Mouse (Mus musculus) left cerebral cortex, adult 9 months (tissue): ENCODE measurements around the gene Pxk.
"Not testable (repeated sequence)": the region's sequence is repeated elsewhere in the genome, so short reads cannot be mapped to it uniquely, and the experiment has no call there.

Experiments used
- DNase-seq, 2 experiments: peaks; one replicate each; pipeline ENCODE4 v3.0.0; 2022; ENCODE audit warnings: low spot score in 2 of 2

Gene Pxk

GRCm38 (mm10) chr14:8102676-8103075 lies 4.7 kb downstream of the Pxk start:
- no peak for DNase-seq

DNA sequence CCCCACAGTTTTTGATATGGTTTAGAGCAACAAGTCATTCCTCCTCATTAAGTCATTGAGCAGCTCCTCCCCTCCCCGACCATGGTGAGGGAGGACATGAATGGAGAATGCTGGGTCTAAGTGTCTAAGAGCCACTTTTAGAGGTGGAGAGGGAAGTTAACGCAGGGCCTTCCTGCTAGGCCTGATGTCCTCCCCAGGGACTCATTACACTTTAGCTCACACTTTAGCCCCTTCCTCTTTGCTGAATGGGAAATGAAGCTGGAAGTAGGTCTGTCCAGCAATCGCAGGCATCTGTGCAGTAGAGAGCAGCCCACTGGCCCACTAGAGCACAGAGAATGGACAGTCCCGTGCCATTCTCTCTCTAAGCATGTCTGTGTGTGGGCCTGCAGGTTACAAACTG lies 10.0 kb downstream of the Pxk start:
- DNase-seq: no peak

DNA sequence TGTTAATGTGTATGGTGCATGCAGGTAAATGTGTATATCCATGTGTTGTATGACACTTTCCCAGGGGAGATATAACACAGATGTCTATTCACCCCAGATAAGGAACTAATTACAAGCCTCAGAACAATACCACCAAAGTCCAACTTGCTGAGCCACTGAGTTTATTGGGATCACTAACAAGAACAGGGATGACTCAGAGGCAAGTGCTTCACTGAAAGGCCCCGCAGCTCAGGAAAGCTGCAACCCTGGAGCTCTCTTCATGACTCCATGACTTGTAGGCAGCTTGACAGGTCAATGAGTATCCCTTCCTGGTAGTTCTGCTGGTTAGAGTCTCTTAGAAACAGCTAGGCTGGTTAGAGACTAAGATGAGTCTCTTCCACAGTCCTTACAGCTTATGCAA lies 11.0 kb downstream of the Pxk start:
- no peak for DNase-seq

DNA sequence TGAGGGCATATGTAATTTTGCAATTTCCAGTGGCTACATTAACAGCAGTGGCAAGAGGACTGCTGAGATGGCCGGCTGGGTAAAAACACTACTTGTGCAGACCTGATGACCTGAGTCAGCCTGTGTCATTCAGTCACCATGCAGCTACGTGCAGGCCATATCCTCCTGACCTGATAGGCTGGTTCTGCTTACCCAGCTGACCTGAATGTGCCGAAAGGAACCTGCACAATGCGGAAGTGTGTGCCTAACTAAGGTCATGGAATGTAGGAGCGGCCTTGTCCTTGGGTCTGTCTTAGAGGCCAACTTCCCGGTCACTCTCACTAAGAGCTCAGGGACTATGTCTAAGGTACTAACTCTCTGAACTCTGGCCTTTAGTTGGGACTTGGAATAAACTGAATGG lies 13.5 kb downstream of the Pxk start:
- no peak for DNase-seq

- no peak for DNase-seq
Observed at GRCm38 (mm10) chr14:8112036-8112435, 14.0 kb downstream of the Pxk start.

- no peak for DNase-seq
Observed at GRCm38 (mm10) chr14:8113616-8114015, 15.6 kb downstream of the Pxk start.

GRCm38 (mm10) chr14:8114306-8114705 lies 16.3 kb downstream of the Pxk start:
- DNase-seq: no peak

DNA sequence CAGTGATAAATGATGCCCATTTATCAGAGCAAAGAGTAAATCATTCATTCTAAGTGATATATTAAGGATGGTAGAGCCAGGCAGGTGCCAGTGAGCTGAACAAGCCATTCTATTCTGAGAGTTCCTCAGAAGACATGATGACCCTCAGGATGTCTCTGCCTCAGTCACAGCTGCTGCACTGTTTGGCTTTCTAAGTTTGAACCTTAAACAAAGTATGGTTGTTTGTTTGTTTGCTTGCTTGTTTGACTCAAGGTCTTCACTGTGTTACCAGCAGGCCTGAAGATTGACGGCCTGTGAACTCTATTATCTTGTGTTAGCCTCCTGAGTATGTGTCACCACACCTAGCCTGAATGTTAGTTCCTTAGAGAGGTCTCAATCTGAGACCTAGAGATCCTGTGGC lies 16.7 kb downstream of the Pxk start:
- DNase-seq: no peak

DNA sequence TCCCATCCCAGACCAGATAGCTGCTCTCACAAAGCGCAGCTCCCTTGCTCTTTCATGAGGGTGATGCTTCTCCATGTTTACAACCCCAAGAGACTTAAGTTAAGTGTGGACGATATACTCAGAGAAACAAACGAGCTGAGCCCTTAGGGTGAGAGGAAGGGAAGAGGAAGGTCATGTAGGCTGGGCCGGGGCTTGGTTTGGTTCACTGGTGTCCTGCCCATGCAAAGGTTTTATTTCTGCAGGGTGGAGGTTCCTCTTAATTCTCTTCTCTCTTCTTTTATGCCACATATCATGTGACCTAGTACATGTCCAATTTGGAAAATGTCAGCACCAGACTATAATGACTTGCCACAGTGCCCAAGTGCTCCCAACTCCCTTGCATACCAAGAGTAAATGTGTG lies 17.8 kb downstream of the Pxk start:
- DNase-seq: no peak

GRCm38 (mm10) chr14:8117371-8117770 lies 19.4 kb downstream of the Pxk start:
- DNase-seq: no peak

DNA sequence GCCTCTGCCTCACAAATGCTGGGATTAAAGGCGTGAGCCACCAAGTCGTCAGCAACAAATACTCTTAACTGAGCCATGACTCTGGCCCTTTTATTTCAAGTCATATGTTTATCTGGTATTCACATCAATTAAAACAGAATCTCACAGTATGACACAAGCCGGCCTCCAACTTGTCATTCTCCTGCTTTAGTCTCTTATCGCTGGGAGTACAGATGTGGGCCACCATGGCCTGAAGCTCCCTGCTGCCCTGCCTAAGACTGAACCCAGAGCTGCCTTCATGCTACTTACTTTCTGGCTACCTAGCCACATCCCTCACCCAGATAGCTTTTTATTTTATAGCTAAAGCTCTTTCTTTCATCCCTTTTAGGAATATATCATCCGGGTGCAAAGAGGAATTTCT lies 21.4 kb downstream of the Pxk start:
- no peak for DNase-seq

GRCm38 (mm10) chr14:8119904-8120303 lies 21.9 kb downstream of the Pxk start:
- DNase-seq: no peak

DNA sequence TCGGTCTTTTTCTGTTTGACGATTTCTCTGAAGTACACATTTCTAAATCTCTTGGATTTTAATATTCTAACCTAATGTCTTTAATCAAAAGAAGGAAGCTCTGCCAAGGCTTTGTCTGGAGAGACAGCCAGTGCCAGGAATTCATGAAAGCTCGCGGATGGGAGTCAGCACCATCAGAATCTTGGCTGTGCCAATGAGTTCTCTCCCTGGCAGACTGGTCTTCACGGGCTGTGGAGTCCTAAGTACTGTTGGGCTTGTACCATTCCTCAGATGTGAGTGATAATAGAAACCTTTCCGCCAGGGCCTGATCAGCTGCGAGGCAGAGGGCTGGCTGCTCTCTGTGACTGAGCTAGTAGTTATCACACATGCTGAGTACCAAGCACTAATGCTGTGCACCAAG lies 25.1 kb downstream of the Pxk start:
- no peak for DNase-seq

DNA sequence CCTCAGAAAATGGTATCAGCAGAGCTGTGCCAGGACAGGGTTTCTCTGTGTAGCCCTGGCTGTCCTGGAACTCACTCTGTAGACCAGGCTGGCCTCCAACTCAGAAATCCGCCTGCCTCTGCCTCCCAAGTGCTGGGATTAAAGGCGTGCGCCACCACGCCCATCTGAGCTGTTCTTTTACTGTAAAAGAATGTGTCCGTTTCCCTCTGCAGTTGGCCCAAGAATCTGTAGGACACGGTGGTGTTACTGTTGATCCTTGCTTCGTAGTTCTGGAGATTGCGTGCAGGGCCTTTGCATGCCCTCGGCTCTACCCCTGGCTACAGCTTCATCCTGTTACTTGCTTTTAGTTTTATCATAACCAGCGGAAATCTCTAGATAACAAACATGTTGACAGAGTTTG lies 25.6 kb downstream of the Pxk start:
- not testable (repeated sequence) for DNase-seq

DNA sequence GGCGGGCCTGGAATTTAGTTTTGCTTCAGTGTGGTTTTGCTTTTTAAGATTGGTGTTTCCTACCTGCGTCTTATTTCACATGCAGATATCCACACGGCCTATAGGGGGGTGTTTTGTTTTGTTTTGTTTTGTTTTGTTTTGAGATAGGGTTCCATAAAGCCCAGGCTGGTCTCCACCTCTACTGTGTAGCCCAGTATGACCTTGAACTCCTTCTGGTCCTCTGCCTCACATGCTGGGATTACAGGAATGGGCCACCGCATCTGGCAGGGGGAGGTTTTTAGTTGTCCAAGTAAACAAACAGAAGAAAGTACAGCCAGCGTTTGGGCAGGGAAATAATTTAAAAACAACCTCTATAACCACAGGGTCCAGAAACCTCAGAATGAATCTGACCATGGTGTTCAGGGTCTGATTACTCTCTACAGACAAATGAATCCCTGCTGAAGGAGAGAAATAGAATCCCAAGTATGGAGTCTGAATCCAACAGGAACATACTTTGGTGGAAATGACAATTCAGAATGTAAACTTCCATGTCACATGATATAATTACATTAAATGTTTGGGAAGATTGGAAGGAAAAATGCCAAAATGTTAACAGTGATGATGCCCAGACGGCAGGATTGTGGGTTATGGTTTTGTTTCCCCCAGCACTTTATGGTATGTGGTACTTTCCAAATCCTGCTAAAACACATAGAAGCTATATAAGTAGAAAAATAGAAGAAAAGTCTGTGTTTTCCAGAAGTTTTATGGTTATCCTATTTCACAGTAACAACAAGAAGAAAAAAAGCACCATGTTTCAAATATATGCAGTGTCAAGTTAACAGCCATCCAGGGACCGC lies 26.3 kb downstream of the Pxk start:
- no peak for DNase-seq

GRCm38 (mm10) chr14:8127971-8128370 lies 30.0 kb downstream of the Pxk start:
- DNase-seq: no peak

DNA sequence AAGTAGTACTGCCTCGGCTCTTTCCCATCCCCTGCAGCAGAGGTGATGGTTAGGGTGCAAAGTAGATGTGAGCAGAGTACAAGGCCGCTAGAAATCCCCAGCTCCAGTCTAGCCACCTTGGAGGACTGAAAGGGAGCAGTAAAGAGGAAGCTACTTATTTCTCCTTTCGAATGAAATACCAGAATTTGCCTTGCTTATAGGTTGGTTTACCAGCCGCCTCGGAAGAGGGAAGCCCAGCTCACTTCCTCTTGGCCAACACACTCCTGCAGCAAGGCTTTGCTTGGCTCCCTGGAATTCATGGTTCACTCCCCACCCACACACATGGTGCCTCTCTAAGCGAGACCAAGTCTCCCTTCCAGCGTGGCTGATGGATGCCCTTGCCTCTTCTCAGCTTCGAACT lies 34.8 kb downstream of the Pxk start:
- no peak for DNase-seq

DNA sequence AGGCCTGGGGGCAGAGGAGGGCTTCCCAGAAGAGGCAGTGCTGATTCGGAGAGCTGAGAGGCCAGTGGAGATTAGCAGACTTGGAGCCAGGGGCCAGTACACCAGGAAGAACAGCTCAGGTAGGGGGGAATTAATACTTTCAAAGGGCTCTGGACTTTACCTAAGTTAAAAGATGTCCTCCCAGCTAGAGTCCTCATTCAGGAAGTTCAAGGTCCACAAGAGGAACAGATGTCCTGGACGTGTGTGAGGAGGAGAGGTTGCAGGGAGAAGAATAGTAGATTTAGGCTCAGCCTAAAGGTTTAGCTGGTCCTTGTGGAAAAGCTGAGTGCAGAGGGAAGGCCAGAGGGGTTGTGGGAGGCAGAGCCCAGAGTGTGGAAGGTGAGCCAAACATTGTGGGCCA lies 36.2 kb downstream of the Pxk start:
- no peak for DNase-seq

DNA sequence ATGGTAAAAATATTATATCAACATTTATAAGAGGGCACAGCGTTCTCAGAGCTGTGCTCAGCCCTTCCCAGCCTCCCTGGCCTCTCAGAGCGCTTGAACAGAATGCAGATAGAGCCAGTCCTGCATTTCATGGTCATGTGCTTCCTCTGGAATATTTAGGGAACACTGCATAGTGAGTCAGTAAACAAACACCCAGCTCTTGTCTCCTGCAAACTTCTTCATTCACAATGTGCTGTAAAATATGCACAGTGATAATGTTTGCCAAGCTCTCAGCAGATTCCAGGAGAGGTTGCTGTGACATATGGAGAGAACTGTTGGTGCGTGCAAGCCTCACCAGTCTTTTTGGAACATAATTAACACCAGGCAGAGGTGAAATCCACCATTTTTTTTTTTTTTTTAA lies 37.1 kb downstream of the Pxk start:
- DNase-seq: peak; percentile 59 to 78

DNA sequence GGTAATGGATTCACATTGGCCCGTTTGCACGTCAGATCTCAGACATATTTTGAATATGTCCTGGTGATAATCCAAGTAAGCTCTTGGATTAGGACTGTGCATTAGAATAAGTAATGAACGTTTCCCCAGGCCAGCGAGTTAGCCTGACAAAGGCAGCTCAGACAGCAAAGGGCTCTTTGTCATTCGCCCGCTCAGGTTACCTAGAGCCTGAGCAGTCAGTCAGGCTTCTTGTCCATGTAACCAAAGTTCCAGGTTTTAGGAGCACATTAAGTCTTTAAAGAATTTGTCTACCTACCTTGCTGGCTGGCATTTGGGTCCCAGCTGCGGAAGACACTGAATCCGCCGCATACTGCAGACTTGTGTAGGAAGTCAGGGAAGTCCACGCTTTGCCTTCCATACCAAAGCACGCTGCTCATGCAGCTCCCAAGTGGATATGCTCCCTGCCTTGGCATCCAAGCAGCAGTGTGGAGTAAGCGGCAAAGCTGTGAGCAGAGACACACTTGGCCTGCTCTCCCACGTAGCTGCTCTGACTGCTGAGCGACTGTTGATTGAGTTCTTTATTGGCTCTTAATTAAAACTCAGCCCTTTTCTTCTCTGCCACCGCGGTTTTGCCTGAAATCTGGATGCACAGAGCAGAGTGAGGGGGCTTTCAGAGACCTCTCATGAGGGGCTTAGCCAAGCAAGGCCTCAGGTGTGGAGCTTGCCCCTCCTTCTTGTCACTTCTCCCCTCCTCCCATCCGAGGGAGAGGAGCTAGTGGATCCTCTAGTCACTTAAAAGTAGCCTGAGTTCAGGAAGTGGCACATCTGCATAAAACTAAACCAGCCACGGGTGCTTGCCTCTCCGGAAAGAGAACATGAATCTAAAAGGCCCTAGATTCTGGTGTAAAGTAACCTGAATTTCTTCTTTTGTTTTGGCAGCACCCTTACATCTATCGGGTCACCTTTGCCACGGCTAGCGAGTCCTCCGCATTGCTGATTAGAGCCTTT lies 42.0 kb downstream of the Pxk start:
- DNase-seq: peak in 1 of 2 experiments; percentile 31

GRCm38 (mm10) chr14:8141131-8141530 lies 43.1 kb downstream of the Pxk start:
- DNase-seq: no peak

DNA sequence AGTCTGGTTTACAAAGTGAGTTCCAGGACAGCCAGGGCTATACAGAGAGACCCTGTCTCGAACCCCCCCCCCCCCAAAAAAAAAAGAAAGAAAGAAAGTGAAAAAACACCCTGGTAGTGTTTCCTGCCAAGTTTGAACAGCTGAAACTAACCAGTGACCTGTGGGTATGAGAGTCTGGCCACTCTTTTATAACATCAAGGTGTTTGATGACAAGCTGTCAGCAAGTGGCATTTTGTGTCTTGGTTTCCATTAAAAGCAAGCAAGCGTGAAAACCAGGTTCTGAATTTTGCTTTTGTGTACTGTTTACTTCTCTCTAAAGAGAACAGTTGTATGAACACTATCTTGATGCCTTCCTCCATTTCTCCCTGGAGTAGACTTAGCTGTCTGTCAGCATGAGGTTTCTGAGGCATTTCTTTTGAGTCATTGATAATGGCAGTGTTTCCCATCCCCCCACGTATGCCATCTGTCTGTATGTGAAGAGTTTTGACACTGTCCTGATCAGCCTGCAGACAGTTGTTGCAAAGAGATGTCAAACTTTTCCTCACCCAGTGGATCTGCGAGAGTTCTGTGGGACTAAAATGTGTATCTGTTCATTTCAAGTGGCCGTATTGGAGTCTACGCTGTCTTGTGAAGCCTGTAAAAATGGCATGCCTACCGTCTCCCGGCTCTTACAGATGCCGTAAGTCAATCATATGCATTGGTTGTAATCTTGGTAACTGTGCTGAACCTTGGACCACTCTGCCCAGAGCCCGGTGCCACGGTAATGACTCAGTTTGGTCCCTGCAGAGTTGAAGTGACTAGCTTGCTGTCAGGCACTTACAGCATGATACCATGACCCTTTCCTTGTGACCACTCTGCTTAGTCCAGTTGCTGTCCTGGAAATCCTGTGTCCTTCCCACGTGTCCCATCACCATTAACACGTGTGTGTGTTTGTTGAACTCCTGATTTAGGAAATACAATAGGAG lies 47.9 kb downstream of the Pxk start:
- no peak for DNase-seq
